Comparison of ENCODE assay signal across 10 mouse cellular contexts in the genomic region with DNA sequence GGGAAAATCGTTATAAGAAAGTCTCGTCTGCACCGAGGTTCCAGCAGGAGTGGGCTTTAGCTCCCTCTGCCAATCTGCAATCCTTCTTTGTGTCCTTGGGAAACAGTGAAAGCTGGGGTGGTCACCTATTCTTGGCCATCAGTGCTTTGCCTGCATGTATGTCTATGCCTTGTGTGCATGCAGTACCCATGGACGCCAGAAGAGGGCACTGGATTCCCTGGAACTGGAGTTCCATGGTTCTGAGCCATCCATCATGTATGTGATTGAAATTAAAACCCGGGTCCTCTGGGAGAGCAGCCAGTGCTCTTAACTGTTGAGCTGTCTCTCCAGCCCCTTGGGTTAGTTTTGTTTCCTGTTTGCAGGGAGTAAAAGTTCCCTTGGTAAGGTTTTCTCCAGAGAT.
DNase-seq lines count a peak whose midpoint lies in the region; ATAC-seq and TF ChIP-seq lines count a peak whose summit lies in the region.
"Had no signal": no experiment of that assay in that cellular context is flagged by ENCODE, and none has a peak within 500 bp of the region (broad histone marks: within the 10 kb centered on the region; RNA-seq: fewer than 3 reads in every experiment).

No protein-coding gene starts in this region.

- ATAC-seq in kidney, embryonic 16.5 days (ENCODE audit: low FRiP score, low TSS enrichment) = no peak
- ATAC-seq in liver, embryonic 14.5 days (ENCODE audit: insufficient read depth) = no peak
- ATAC-seq in erythroid progenitor cell, adult 5-6 weeks (replicated peaks; ENCODE audit: low FRiP score, poor library complexity, severe bottlenecking) = no peak

- 69% methylated on average over 5 of the region's 5 CpGs for WGBS in kidney, embryonic 16.5 days
- whole genome bisulfite sequencing in liver, embryonic 14.5 days (ENCODE audit: insufficient replicate concordance) = 55% methylated on average over 5 of the region's 5 CpGs

- H3K27ac ChIP-seq in kidney, embryonic 16.5 days (ENCODE audit: low read length) = no peak overlapping the region
- H3K27ac ChIP-seq in MEL (ENCODE audit: control insufficient read depth, low read depth, low read length) = no peak overlapping the region
- no peak overlapping the region for H3K27ac ChIP-seq in liver, embryonic 14.5 days

- TF ChIP-seq CTCF in C2C12 (IDR thresholded peaks at IDR 0.05; ENCODE audit: control insufficient read depth, insufficient read depth, insufficient read length) = peak; percentile 2
- peak; percentile 48 to 64 (median 64) for TF ChIP-seq CTCF in MEL (IDR thresholded peaks at IDR 0.05 in 2 of 3, conservative IDR thresholded peaks at IDR 0.05 in 1 of 3; ENCODE audit: control insufficient read depth in 1 of 3, insufficient read depth in 1 of 3, low read depth in 2 of 3, low read length in 3 of 3, poor library complexity in 1 of 3, severe bottlenecking in 1 of 3)
- TF ChIP-seq CTCF in liver, embryonic 14.5 days (IDR thresholded peaks at IDR 0.05; ENCODE audit: low read depth) = peak; percentile 81

- peaks cover under 1% of the 10 kb centered on the region for H3K4me1 ChIP-seq in kidney, embryonic 16.5 days (ENCODE audit: insufficient read depth, low read length)
- no peaks in the 10 kb centered on the region for H3K4me1 ChIP-seq in MEL (ENCODE audit: control insufficient read depth in 1 of 2, insufficient read depth in 2 of 2, low read length in 2 of 2)
- H3K4me1 ChIP-seq in liver, embryonic 14.5 days (replicated peaks; ENCODE audit: control insufficient read depth in 2 of 2, insufficient read depth in 2 of 2, low read length in 1 of 2) = no peaks in the 10 kb centered on the region

- TF ChIP-seq EP300 in MEL (IDR thresholded peaks at IDR 0.05; ENCODE audit: low read depth in 1 of 2, low read length in 2 of 2) = no peak
- TF ChIP-seq EP300 in liver, embryonic 14.5 days (IDR thresholded peaks at IDR 0.05; ENCODE audit: low read depth) = no peak

- H3K4me2 ChIP-seq in kidney, embryonic 16.5 days (replicated peaks; ENCODE audit: low read depth, low read length) = no peak overlapping the region
- H3K4me2 ChIP-seq in liver, embryonic 14.5 days (ENCODE audit: low read depth) = no peak overlapping the region

- peak; percentile 47 for TF ChIP-seq RAD21 in MEL (IDR thresholded peaks at IDR 0.05; ENCODE audit: low read depth, low read length)

- no peak overlapping the region for H3K4me3 ChIP-seq in kidney, embryonic 16.5 days (ENCODE audit: low read length)
- no peak overlapping the region for H3K4me3 ChIP-seq in C2C12 (ENCODE audit: insufficient read depth, poor library complexity, severe bottlenecking)
- no peak overlapping the region for H3K4me3 ChIP-seq in MEL (ENCODE audit: control insufficient read depth in 1 of 2, insufficient read depth in 1 of 2, low read depth in 2 of 2, low read length in 2 of 2)
- H3K4me3 ChIP-seq in liver, embryonic 14.5 days (ENCODE audit: insufficient read depth in 1 of 2, low read depth in 2 of 2, low read length in 2 of 2) = no peak overlapping the region

- no peaks in the 10 kb centered on the region for H3K36me3 ChIP-seq in kidney, embryonic 16.5 days (ENCODE audit: insufficient read depth, low read length)
- H3K36me3 ChIP-seq in C2C12 (ENCODE audit: control insufficient read depth, insufficient read depth) (no peaks in the 10 kb centered on the region), MEL (ENCODE audit: control insufficient read depth in 1 of 2, insufficient read depth in 2 of 2, low read length in 2 of 2) (no peaks in the 10 kb centered on the region)
- H3K36me3 ChIP-seq in liver, embryonic 14.5 days (replicated peaks; ENCODE audit: control insufficient read depth, insufficient read depth, low read depth) = no peaks in the 10 kb centered on the region

- no peak for TF ChIP-seq POLR2A in MEL (IDR thresholded peaks at IDR 0.05; ENCODE audit: control insufficient read depth in 1 of 2, insufficient read depth in 1 of 2, low read depth in 1 of 2, low read length in 2 of 2, poor library complexity in 1 of 2)

- no peak overlapping the region for H3ac ChIP-seq in C2C12 (ENCODE audit: control insufficient read depth, insufficient read length, low read depth)

- H3K9me3 ChIP-seq in kidney, embryonic 16.5 days (ENCODE audit: low read length) = peaks cover 5% of the 10 kb centered on the region
- H3K9me3 ChIP-seq in MEL (replicated peaks; ENCODE audit: insufficient read depth, low read length) = no peaks in the 10 kb centered on the region
- no peaks in the 10 kb centered on the region for H3K9me3 ChIP-seq in liver, embryonic 14.5 days (ENCODE audit: control insufficient read depth, low read length)

- no peaks in the 10 kb centered on the region for H3K79me3 ChIP-seq in C2C12 (ENCODE audit: low read depth)

- H3K9ac ChIP-seq in kidney, embryonic 16.5 days (replicated peaks; ENCODE audit: low read length) = no peak overlapping the region
- H3K9ac ChIP-seq in MEL (ENCODE audit: control insufficient read depth, low read depth, low read length, poor library complexity, severe bottlenecking) = no peak overlapping the region
- H3K9ac ChIP-seq in liver, embryonic 14.5 days (replicated peaks) = no peak overlapping the region

- peak; percentile 59 to 64 for DNase-seq in kidney, postnatal 4 days
- DNase-seq in MEL (ENCODE audit: low read depth, low spot score) = peak; percentile 35
- DNase-seq in liver, embryonic 14.5 days (ENCODE audit: low read depth in 3 of 3, low spot score in 3 of 3) = peak in 1 of 3 experiments; percentile 4
- DNase-seq in cerebellum, adult 9-11 months = no peak
- no peak for DNase-seq in urinary bladder, postnatal 10 days (ENCODE audit: low spot score)
- DNase-seq: cerebellum, postnatal 25 days; right cerebral cortex, adult 18-20 months had no signal

- H3K79me2 ChIP-seq in C2C12 (ENCODE audit: control insufficient read depth, insufficient read depth) (no peaks in the 10 kb centered on the region), MEL (ENCODE audit: control insufficient read depth, insufficient read depth, low read length, poor library complexity) (no peaks in the 10 kb centered on the region)

- H3K27me3 ChIP-seq in kidney, embryonic 16.5 days (ENCODE audit: insufficient read depth, low read length) = no peaks in the 10 kb centered on the region
- H3K27me3 ChIP-seq in C2C12 (ENCODE audit: control insufficient read depth, insufficient read depth, insufficient read length) = peaks cover 3% of the 10 kb centered on the region
- no peaks in the 10 kb centered on the region for H3K27me3 ChIP-seq in MEL (ENCODE audit: control insufficient read depth in 1 of 2, insufficient read depth in 2 of 2, low read length in 2 of 2)
- no peaks in the 10 kb centered on the region for H3K27me3 ChIP-seq in liver, embryonic 14.5 days (ENCODE audit: control insufficient read depth, insufficient read depth, low read length)

TF ChIP-seq in C2C12, 6 proteins besides CTCF, POLR2A, EP300 and RAD21:
- TF ChIP-seq MAX (IDR thresholded peaks at IDR 0.05) (no peak), MYOG (IDR thresholded peaks at IDR 0.05; ENCODE audit: control insufficient read depth, extremely low read depth, insufficient read length) (no peak), MYOD1 (IDR thresholded peaks at IDR 0.05; ENCODE audit: control insufficient read depth, insufficient read length, low read depth) (no peak), CEBPB (IDR thresholded peaks at IDR 0.05; ENCODE audit: low read depth) (no peak), USF1 (IDR thresholded peaks at IDR 0.05; ENCODE audit: low read depth) (no peak), FOSL1 (IDR thresholded peaks at IDR 0.05; ENCODE audit: insufficient read depth, low read length, poor library complexity, severe bottlenecking) (no peak)

TF ChIP-seq in MEL, 35 proteins besides CTCF, POLR2A, EP300 and RAD21:
- TF ChIP-seq MAFK (IDR thresholded peaks at IDR 0.05; ENCODE audit: borderline replicate concordance, low read depth, low read length) (no peak), ZC3H11A (IDR thresholded peaks at IDR 0.05; ENCODE audit: low read depth, low read length) (0 out of 2 replicates have a peak, but pooled peaks have one; percentile 3), NRF1 (IDR thresholded peaks at IDR 0.05; ENCODE audit: insufficient read depth, low read depth, low read length, poor library complexity, severe bottlenecking) (no peak), SMC3 (IDR thresholded peaks at IDR 0.05; ENCODE audit: low read depth, low read length) (peak; percentile 34), MYB (IDR thresholded peaks at IDR 0.05; ENCODE audit: low read depth, low read length) (no peak)

Comparison
In these comparisons a context has a peak if more than half of its experiments do, and no peak if none do; other contexts are left out.
1. DNase-seq: peak in kidney, postnatal 4 days (2 of 2) and MEL (single experiment); none in cerebellum, adult 9-11 months (single experiment) and urinary bladder, postnatal 10 days (single experiment).
2. CTCF ChIP-seq: peak in every context shown above with its lines; median percentile 81 in liver, embryonic 14.5 days; 64 in MEL; 2 in C2C12.